Mouse (Mus musculus) testis, adult 2 months (tissue): Measurements from ENCODE around the gene Tnrc6c. TPM values are rescaled to one million over a fixed set of nuclear protein-coding genes. Genes with fewer than 3 reads are reported as not detected.

ENCODE experiments used
- H3K27ac ChIP-seq: fragments of 200-500 bp; 2 replicates; pipeline ENCODE4 v1.5.1; 2012; ENCODE audit warnings: low read depth, low read length; ENCODE audit not compliant: control insufficient read depth, insufficient read depth
- H3K27me3 ChIP-seq: fragments of 200-500 bp; 2 replicates; pipeline ENCODE4 v1.6.1; 2012; ENCODE audit warnings: mild to moderate bottlenecking, low read length, moderate library complexity; ENCODE audit not compliant: control insufficient read depth, insufficient read depth
- H3K36me3 ChIP-seq: fragments of 200-500 bp; 2 replicates; pipeline ENCODE4 v1.6.1; 2012; ENCODE audit warnings: mild to moderate bottlenecking, low read length; ENCODE audit not compliant: control insufficient read depth, insufficient read depth
- H3K4me1 ChIP-seq: fragments of 200-500 bp; 2 replicates; pipeline ENCODE4 v1.6.1; 2012; ENCODE audit warnings: low read length; ENCODE audit not compliant: control insufficient read depth, insufficient read depth
- H3K4me3 ChIP-seq: fragments of 200-500 bp; 2 replicates; pipeline ENCODE4 v1.5.1; 2012; ENCODE audit warnings: low read depth, mild to moderate bottlenecking, low read length, moderate library complexity, mixed read lengths; ENCODE audit not compliant: control insufficient read depth
- CTCF ChIP-seq: fragments of 200-500 bp; IDR thresholded peaks from 2 replicates; pipeline ENCODE4 v1.5.1; 2012; ENCODE audit warnings: low read depth, mild to moderate bottlenecking, inconsistent platforms, low read length, moderate library complexity; ENCODE audit not compliant: control insufficient read depth, insufficient read depth, insufficient replicate concordance
- POLR2A ChIP-seq: fragments of 200-500 bp; IDR thresholded peaks from 2 replicates; pipeline ENCODE4 v1.6.1; 2012; ENCODE audit warnings: low read depth, mild to moderate bottlenecking, inconsistent platforms, low read length, moderate library complexity; ENCODE audit not compliant: control insufficient read depth
- polyA plus RNA-seq: library from polyadenylated mRNA; depleted of rRNA; stranded (reverse); fragments of >200 nt; gene quantifications from 2 replicates; pipeline ENCODE4 v1.2.3, GENCODE M21; 2012

Gene Tnrc6c
- polyA plus RNA-seq, 1 experiment: 28.0 TPM

- TF ChIP-seq CTCF (no peak), POLR2A (no peak)
Measured at GRCm38 (mm10) chr11:117650721-117651644, 3.1 kb upstream of the Tnrc6c start.

GRCm38 (mm10) chr11:117652907-117653306, 1.2 kb upstream of the Tnrc6c start:
- Histone ChIP-seq H3K4me3 (no peak overlapping the region), H3K27me3 (no peaks in the 10 kb centered on the region), H3K27ac (no peak overlapping the region), H3K36me3 (no peaks in the 10 kb centered on the region), H3K4me1 (peaks cover 10% of the 10 kb centered on the region)
- TF ChIP-seq POLR2A (no peak), CTCF (no peak)

More at GRCm38 (mm10) chr11:117650721-117651644, 3.1 kb upstream of the Tnrc6c start:
- no peaks in the 10 kb centered on the region for H3K27me3 ChIP-seq
- no peak overlapping the region for H3K27ac ChIP-seq
- no peaks in the 10 kb centered on the region for H3K36me3 ChIP-seq
- H3K4me1 ChIP-seq: peaks cover 7% of the 10 kb centered on the region
- H3K4me3 ChIP-seq: no peak overlapping the region

GRCm38 (mm10) chr11:117654380-117654924, 363 bp downstream of the Tnrc6c start:
- H3K36me3 ChIP-seq: no peaks in the 10 kb centered on the region
- peak overlapping the region; percentile 93 for H3K4me3 ChIP-seq
- peak overlapping the region; percentile 93 for H3K27ac ChIP-seq
- peaks cover 10% of the 10 kb centered on the region for H3K4me1 ChIP-seq
- no peaks in the 10 kb centered on the region for H3K27me3 ChIP-seq
- TF ChIP-seq POLR2A (peak; percentile 99), CTCF (no peak)

GRCm38 (mm10) chr11:117654934-117655291, 824 bp downstream of the Tnrc6c start:
- H3K27me3 ChIP-seq: no peaks in the 10 kb centered on the region
- peak overlapping the region; percentile 93 for H3K27ac ChIP-seq
- TF ChIP-seq POLR2A: no peak
- no peak for TF ChIP-seq CTCF
- H3K4me1 ChIP-seq: peaks cover 10% of the 10 kb centered on the region
- peak overlapping the region; percentile 93 for H3K4me3 ChIP-seq
- no peaks in the 10 kb centered on the region for H3K36me3 ChIP-seq

- Histone ChIP-seq H3K4me1 (peaks cover 12% of the 10 kb centered on the region), H3K4me3 (peak overlapping the region; percentile 93), H3K27ac (peak overlapping the region; percentile 93), H3K27me3 (no peaks in the 10 kb centered on the region), H3K36me3 (no peaks in the 10 kb centered on the region; the same call in 1 of the 2 replicates)
- TF ChIP-seq POLR2A (peak; percentile 68), CTCF (no peak)
Measured at GRCm38 (mm10) chr11:117655292-117656076, 1.4 kb downstream of the Tnrc6c start.

- no peaks in the 10 kb centered on the region for H3K27me3 ChIP-seq
- TF ChIP-seq CTCF (no peak), POLR2A (no peak)
- peak overlapping the region; percentile 93 for H3K27ac ChIP-seq
- peak overlapping the region; percentile 93 for H3K4me3 ChIP-seq
- H3K4me1 ChIP-seq: peaks cover 12% of the 10 kb centered on the region
- H3K36me3 ChIP-seq: no peaks in the 10 kb centered on the region; the same call in 1 of the 2 replicates
Measured at GRCm38 (mm10) chr11:117656077-117656401, 1.9 kb downstream of the Tnrc6c start.

GRCm38 (mm10) chr11:117658974-117659373, 4.9 kb downstream of the Tnrc6c start:
- TF ChIP-seq POLR2A (no peak), CTCF (no peak)
- Histone ChIP-seq H3K4me3 (no peak overlapping the region), H3K27me3 (no peaks in the 10 kb centered on the region), H3K36me3 (no peaks in the 10 kb centered on the region; the same call in 1 of the 2 replicates), H3K4me1 (peaks cover 6% of the 10 kb centered on the region), H3K27ac (no peak overlapping the region)
